Mouse (Mus musculus) Muller cell, postnatal 12 days (primary cell): ENCODE results near the gene Ccnq.

Experiments used
- DNase-seq: peaks from one replicate; pipeline ENCODE4 v3.0.0-alpha.2; 2015; ENCODE audit errors: inconsistent ontology term

Ccnq gene

DNA sequence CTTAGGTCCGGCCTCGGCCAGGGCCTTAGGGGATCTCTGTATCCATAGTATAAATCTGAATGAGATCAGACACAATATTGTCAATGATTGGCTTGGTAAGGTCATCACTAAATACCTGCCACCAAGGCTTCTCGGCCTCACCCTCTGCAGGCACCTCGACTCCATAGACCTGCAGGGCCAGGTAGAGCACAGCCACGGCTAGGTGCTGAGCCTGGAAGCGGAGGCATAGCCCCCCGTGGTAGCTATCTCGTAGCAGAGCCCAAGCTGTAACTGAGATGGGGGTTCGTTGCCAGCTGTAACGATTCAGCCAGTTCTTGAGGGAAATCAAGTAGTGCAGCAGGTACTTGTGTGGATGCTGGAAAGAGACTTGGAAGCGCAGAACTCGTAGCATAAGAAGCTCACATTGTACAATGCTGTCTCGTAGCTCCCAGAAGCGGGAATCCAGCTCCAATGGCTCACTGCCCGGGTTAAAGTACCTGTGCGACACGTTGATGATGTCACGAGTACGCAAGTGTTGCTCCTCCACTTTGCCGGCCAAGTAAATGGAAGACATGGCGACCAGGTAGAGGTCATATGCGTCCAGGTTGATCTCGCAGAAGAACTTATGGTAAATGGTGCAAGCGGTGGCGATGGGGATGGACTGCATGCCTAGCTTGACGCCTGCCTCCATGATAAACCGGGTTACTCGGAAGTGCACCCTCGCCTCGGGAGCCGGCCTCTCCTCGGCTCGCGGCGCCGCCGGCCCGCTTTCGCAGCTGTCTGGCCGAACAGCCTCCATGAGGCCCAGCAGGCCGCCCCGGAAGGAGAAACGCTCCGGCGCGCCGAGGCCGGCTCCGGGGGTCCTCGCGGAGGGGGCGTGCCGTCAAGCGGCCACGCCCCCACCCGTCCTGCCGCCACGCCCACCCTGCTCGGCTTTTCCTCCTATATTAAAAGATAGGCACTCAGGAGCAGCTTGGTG is at the start of gene Ccnq:
Ccnq (minus strand) TSS at position 845 of the 958 bp plus-strand sequence.
- peak; percentile 77 for DNase-seq

DNA sequence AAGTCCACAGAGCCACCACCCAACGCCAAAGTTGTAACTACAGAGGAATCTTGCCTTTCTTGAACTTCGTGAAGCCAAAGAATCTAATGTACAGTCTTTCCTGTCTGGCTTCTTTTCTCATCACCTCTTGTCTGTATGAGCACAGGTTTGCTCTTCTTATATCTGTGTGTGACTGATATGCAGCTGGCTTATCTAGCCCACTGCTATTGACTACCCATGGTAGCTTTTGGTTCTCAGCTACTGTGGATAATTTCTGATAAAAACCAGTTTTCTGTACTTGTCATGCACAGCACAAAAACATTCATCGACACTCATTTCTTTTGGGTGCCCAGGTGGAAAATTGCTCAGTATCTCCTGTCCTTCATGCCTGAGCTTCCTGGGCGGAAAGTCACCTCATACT is 49.6 kb upstream of the Ccnq start:
- no peak for DNase-seq

DNA sequence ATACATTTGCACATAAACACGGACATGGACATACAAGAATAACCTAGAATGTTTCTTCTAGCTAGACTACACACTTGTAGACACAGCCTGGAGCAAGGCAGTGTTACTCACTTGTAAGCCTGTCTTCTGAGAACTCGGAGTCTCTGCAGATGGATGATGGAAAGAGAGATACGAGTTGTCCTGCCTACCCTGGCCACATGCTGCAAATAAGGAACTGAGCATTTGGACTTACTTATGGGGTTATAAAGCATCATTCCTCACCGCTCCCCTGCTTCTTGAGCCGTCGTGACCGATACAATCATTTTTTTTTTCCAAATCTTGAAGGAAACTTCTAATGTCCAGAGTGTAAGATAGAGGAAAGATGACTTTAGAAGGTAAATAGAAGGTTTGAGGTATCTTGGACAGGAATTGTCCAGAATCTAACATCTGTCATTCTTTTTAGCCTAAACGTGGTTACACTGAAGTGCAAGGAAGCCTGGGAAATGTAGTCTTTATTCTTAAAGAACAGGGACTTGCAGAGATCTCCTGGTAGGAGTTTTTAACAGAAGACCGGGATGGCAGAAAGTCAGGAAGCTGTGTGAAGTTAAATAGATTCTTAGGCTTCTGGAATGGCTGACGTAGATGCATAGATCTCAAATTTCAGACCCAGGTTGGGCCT is 44.7 kb upstream of the Ccnq start:
- no peak for DNase-seq

DNA sequence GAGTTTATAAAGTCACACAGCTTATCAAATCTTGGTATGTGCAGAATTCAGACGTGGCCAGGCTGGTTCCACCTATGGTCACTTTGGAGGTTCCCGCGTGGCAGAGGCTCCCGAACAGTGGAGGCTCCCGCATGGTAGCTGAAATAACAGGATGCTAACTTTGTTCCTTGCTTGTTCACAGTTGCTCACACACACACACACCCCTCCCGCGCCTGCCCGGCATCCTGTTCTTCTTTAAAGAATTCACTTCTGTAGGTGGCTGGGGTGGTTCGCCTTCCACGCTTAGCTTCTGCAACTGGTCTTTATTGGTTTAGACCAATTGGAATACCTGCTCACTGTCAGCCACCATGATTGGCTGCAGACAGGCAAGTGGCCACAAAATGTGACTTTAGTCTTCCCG is 41.6 kb upstream of the Ccnq start:
- no peak for DNase-seq

DNA sequence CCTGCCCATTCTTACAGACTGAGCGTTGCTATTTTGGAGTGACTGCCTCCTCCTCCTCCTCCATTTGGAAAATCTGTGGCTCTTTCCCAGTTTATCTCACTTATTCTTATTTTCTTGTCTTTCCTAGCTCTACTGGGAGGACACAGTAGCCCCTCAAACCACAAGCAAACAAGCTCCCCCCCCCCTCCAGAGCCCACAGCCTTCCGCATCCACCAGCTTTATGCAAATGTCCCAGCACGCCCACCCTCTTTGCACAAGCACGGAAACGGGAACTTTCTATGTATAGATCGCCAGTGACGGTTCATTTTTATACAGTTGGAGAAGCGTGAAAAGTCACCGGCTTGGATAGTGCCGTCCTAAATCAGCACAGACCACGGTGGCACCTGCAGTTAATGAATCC is 40.9 kb upstream of the Ccnq start:
- DNase-seq: no peak

DNA sequence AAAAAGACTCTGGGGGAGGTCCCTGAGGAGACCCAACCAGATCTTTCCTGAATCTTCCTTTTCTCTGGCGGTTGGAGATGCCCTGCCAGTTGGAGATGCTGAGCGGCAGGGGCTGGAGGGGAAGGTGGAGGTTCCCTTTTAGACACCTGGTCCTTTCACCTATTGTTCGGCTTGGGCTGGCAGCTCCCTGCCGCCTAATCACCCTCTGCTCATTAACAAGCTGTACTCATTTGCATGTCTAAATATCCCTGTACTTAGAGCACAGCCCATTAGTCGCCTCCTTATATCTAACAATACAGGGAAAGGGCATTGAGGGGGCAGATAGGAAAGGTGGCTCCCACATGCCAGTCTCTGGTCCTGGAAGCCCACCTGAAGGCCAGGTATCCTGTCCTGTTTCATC is 40.5 kb upstream of the Ccnq start:
- DNase-seq: no peak

DNA sequence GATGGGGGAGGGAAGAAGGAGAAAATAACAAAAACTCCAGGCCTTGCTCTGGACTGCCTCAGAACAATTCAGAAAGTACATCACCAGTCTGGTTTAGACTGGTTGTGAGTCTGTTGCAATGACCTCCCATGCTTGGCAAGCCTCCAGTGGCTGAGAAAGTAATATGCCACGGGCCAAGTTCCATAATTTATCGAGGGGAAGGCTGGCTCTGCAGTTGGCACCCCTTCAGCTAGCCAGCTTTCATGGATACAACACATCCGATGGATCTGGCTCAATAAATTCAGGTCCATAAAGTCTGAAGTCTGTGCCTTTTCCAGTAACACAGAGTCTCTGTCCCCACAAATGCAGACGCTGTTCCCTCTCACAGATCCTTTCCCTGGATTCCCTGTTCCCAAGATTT is 40.1 kb upstream of the Ccnq start:
- peak; percentile 59 for DNase-seq

DNA sequence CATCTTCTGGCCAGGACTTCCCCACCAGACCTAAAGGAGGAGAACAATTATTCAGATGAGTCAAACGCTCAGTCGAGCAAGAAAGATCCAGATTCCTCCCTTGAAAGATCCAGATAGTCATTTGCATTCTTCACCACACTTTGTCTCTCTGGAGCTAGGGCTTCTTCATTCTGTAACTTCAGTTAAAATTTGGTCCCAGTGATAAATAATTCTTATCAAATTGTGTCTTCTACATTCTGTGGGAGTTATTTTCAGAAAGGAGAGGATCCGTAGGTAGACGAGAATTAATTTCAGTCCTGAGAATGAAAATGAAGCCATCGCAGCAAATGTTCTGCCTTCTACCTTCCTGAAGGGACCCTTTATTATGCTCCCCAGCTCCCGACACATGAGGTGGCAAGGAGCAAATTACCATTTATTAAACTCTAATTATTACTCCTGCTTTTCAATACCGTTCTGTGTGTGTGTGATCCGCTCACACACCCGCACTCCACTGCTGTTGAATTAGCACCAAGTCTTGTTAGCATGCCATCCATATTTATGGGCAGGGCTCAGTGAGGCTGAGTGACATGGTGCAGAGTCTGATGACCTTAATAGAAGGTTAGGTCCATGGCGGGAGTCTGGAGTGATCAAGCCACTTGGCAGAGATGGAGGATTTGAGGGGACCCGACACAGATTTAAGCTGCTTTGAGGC is 38.0 kb upstream of the Ccnq start:
- DNase-seq: peak; percentile 47

DNA sequence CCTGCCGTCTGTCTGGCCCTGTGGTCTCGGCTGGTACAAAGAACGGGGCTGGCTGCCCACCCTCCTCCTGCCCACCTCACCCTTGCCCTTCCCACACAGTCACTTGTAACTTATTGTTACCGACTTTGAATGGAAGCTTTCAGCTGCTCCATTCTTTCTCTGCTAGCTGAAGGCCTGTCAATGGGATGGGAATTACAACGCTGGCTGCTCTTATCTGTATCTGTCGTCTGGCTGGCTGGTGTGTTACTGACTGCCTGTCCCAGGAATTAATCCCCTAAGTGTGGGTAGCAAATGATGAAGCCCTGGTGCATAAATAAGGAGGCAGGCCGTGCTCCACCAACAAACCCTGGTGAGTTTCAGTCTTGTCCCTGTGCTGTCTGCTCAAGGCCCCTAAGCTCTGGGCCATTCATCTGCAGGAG is 34.5 kb upstream of the Ccnq start:
- DNase-seq: peak; percentile 34

DNA sequence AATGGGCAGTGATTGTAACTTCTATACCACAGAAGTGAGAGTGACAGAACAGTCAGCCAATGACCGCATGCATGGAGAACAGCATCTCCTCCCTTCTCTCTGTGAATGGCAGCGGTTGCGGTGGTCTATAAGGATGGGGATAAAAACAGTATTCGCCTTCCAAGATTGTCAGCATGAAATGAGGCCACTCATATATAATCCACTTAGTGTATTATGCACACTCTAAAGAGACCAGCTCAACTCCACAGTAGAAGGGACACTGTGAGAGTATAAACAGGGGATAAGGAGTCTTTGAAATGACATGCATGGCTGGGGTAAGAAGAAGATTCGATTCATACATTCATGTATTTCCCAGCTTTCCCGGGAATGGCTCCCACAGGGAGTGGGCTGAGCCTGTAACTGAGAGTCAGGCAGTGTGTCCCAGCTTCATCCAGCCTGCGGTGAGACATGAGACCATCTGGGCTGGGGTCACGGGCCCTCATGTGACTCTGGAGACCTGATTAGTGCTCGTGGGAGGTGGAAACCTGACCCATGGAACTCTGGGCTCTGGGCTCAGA is 31.3 kb upstream of the Ccnq start:
- DNase-seq: no peak

DNA sequence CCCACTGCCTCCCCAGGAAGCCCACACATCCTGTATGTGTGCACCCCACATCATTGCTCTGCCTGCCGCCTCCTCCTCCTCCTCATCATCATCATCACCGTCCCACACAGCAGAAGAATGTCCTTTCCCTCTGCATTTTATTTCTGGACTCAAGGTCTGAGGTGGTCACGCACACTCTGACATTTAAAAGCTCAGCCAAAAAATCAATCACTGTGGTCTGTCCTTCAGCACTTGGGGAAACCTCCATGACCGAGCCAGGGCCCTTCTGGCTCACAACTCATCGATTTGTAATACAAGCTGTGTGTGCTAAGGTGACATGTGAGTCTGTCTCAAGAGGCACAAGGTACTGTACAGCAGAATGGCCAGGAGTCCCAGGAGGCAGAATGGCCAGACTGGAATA is 30.8 kb upstream of the Ccnq start:
- no peak for DNase-seq

DNA sequence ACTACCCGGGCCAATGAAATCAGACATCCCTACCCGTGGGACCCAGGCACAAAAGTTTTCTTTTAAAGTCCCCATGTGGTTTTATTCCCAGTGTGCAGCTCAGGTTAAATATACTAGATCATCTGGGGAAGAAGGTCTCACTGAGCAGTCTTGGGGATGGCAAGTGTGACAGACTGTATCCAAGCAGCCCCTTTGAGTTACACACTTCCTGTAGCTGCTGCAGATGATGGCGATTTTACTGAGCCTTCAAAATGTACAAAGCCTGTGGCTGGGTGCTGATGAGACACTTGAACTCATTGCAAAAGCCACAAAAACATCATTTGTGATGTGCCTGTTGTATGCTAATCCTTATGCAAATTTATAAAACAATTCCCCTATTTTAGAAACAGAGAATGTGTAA is 29.0 kb upstream of the Ccnq start:
- DNase-seq: no peak

DNA sequence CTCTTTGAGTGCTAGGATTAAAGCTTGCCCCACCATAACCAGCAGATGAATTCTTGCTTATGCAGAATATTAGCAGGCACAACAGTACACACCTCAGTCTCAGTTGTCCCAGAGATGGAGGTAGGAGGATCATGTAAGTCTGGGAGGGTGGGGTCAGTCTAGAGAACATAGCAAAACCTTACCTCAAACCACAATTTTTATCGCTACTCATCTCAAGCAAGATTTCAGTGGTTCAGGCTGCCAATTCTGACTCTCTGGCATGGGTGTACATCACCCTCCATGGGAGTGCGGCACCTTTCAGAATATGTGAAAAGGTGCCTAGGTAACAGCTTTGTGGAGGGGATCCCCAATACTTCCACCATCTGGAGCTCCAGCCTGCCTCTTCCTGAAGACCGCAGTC is 28.5 kb upstream of the Ccnq start:
- DNase-seq: no peak

DNA sequence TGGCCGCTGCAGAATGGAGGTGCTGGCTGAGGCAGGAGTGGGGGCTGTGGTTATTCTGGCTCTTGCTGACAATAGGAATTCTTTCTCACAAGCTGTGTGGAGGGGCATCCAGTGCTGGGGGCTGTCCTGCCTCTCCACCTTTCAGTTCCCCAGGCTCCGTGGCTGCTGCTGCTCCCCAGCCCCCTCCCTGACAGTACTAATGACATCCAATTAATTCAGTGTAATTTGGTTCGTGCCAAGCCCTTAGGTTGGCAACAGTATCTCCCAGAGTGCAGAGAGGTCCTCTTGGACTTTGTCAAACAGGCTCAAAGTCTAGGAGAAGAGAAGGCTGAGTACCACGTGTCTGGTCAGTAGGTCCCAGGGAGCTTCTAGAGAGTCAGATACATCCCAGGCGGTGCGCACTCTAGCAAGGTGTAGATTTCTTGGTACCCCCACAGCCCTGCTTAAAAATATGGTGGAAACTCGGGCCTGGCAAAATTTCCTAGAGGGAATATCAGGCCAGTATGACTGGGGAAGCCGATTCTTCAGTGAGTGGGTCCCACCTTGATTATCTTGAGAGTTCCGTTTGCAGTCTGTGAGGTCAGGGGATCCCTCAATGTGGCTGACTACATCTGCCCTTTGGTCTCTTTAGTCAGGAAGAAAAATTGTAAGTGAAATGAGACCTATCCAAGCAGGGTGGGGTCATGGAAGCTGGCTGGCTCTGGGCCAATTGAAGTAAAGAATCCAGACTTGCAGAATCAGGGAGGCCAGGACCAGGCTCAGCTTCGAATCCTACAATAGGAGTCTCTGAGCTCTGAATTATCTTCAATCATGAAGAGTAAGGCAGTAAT is 26.5 kb upstream of the Ccnq start:
- DNase-seq: peak; percentile 25

DNA sequence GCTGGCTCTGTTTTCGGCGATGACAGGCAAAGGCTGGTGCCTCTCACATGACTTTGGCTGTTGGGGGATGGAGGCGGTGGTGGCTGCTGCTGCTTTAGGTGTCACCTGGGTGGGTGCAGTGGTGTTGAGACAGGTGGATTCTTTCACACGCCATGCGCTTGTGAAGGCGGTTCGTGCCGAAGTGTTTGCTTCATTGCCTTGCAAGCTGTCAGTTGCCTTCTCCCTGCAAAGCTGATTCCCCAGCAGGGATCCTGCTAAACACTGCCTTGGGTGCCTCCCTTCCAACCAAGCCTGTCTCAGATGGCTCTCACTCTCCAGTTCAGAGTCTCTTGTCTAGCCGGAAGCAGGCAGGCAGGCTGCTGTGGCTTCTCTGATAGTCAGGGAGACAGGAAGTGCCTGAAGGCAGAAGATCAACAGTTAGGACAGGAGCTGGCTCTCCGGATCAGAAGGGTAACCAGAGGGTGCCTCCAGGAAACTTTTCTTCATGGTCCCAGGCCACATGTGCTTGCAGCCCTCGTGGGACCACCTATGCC is 20.3 kb upstream of the Ccnq start:
- no peak for DNase-seq

DNA sequence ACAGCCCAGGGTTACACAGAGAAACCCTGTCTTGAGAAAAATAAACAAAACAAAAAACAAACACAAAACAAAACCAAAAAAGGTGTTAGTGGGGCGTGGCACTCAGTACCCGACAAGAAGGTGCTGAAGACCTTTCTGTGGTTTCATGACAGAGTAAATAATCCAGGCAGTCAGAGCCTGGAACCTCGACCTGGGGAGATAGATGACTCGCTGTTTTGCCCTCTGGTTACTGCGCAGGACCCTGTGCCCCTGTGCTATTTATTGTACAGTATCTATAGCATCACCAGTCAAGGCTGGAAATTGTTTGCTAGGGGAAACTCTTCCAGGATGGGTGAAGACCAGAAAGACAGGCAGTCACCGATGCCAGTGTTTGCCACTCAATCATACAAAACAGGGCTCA is 18.9 kb upstream of the Ccnq start:
- DNase-seq: no peak

DNA sequence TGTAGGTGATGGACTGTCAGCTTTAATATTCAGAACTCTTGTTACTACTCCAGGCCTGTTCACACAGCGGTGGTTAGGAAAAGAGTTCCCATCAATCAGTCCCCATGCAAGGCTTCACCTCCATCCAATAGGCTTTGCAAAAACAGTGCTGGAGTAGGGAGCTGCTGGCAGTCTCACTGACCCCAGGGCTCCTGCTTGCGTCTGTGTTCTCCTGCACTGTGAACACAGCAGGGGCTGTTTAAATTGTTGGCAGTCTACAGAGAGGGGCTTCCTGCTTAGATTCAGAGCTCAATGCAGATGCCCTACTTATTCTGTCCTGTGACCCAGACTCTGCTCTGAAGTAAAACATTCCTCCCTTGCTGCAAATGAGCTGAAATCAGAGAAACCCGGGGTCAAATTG is 17.2 kb upstream of the Ccnq start:
- DNase-seq: no peak

DNA sequence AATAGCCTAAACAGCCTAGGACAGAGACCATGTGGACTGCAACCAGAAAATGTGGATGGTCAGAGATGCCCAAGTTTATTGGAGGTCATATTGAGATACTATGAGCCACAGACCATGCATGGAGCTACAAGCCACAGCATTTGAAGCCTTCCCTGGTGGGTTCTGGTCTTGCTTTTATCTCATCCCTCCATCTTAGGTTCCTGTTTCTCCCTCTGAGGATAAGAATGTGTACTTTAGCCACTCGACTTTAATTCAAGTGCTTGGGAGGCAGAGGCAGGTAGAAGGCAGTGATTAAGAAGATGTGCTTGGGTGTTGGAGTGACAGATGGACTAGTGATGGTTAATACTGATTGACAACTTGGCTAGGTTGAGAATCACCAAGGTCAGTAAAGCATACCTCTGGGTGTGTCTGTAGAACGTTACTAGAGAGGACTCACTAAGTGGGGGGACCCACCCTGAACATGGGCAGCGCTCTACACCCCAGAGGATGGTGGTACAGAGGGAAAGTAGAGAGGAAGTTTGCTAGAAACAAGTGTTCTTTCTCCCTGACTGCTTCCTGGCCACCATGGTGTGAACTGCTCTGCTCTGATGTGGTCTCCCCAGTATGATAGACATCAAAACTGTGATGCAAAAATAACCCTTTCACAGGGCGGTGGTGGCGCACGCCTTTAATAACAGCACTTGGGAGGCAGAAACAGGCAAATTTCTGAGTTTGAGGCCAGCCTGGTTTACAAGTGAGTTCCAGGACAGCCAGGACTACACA is 14.7 kb upstream of the Ccnq start:
- DNase-seq: no peak

DNA sequence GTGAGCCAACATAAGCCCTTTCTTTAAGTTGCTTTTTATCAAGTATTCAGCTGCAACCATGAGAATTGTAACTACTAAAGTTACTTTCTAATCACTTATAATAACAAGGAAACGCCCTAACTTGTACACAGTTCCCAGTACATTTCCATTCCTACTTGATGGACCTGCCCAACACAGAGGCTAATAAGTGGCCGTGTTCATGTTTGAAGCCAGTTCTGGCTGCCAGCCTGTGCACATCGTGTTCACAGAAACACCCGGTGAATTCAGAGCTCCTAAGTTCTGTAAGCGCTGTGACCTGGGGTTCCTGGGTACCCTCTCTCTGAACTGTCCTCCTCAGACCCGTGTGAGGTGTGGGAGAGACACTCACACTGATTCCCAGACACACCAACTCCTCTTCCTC is 13.3 kb upstream of the Ccnq start:
- no peak for DNase-seq

DNA sequence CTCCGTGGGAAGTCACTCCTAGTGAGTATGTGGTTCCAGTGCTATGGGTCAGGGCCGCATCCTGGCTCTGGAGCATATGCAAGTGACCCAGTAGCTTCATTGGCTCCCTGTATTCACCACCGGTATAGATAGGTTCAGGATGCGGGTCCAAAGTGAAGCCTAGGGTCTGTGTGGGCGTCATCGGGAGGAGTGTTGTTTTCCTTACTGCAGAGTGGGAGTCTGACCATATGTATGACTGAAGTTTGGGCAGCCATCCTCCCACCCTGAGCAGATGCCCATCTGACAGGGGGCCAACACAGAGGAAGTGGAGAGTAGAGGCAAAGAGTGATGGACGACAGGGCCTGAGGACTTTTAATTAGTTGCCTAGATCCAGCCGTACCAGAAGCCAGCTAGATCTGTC is 12.8 kb upstream of the Ccnq start:
- DNase-seq: no peak
